Mouse (Mus musculus): ENCODE measurements around the gene Traf7.
A peak's percentile ranks its signal among the peaks of the same experiment; 100 is the strongest.

The Traf7 gene

DNA sequence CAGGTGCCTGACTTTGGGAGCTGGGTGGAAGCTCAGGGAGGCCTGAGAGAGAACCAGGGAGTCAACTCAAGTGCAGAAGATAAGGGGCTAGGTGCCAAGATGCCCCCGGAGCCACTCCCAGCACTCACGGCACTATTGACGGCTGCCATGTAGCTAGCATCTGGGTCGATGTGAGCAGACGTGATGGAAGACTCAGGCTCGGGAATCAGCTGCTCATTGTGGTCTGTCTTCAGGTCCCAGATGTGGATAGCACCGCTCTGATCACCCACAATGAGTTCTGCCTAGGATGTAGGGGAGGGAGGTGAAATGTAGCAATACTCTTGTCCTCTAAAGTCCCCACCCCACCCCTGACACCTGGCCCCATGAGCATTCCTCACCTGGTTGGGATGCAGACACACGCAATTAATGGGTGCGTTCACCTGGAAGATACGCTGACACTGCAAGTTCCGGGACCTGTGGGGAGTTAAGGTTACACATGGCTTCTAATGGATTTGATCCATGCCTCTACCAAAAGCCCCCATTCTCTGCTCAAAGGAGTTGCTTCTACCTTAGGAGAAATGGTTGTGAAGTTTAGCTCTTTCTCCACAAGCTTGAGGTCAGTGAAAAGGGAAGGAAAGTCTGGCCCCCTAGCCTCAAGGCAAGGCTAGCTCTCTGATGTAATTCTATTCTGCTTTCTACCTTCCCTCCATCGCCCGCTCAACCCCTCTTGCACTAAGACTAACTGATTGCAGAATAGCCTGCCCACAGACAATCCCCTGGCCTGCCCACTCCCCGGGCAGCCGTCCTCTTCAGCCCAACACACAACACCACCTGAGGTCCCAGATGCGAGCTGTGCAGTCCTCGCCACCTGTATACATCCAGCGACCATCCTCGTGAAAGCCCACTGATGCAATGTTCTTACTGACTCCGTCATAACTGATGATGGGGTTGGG is 50.4 kb downstream of the Traf7 start:
- no peak for DNase-seq (ENCODE audit: low spot score)

GRCm38 (mm10) chr17:24476022-24476776 is 51.5 kb downstream of the Traf7 start:
- no peak for DNase-seq (ENCODE audit: low spot score)

GRCm38 (mm10) chr17:24475586-24475985 is 52.2 kb downstream of the Traf7 start:
- no peak for DNase-seq (ENCODE audit: low spot score)

DNA sequence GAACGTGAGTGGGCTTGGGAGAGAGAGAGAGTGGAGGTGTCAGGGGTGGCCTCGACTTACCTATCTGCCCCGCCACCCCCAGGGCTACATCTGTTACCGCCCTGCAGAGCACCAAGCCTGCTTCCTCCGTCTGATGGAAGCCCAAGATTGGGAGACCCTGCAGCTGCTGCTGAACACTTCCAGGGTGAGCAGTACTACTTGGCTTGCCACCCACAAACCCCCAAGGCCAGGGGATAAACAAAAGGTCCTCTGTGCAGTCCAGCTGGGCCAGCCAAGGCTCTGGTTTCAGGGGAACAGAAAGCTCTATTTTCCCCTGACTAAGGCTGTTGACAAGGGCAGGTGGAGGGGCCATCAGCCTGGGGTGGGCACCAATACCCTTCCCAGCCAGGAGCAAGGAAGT is 53.2 kb downstream of the Traf7 start:
- DNase-seq (ENCODE audit: low spot score): peak; percentile 41

- no peak for DNase-seq (ENCODE audit: low spot score)
These were observed 54.0 kb downstream of the Traf7 start, which contains the start of gene Bricd5 for GRCm38 (mm10) chr17:24473612-24474275. Gene Bricd5, plus strand, starts transcription at chr17:24473884.

GRCm38 (mm10) chr17:24472512-24472911 is 55.2 kb downstream of the Traf7 start:
- DNase-seq (ENCODE audit: low spot score): peak; percentile 64

GRCm38 (mm10) chr17:24470701-24471527 is 56.8 kb downstream of the Traf7 start:
- no peak for DNase-seq (ENCODE audit: low spot score)

DNA sequence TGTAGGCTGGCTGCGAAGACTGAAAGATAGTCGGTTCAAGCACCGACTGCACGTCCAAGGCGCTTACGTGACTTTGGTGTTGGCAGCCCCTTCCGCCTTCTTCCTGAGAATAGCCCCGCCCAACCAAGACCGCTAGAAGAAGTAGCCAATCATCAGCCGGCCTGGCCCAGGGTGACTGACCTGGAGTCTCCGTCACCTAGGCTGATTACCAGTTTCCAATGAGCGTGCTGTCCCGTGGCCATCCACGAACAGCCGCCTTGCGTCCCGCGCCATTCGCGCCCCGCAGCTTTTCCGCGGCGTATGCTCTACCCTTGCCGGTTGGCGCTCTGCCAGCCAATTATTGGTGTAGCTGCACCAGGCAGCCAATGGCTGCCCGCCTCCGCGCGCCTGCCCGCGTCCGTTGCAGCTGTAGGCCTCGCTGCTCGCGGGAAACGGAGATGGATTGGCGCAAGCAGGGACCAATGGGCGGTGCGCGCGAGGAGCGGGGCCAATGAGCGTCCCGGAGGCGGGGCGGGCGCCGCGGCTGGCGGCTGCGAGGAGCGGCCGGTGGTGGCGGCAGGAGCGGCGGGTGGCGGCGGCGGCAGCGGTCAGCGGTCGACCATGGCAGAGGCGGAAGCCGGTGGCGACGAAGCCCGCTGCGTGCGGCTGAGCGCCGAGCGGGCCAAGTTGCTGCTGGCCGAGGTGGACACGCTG is 57.7 kb downstream of the Traf7 start, which contains the start of the genes E4f1 and Pgp:
Gene E4f1, minus strand, starts transcription at position 404 of the 693 bp plus-strand sequence.
Gene Pgp, plus strand, starts transcription at position 483 of the 693 bp plus-strand sequence.
- DNase-seq (ENCODE audit: low spot score): peak; percentile 98

- DNase-seq (ENCODE audit: low spot score): no peak
These were observed 58.3 kb downstream of the Traf7 start for GRCm38 (mm10) chr17:24469336-24469909.

- DNase-seq (ENCODE audit: low spot score): no peak
These were observed 59.0 kb downstream of the Traf7 start for GRCm38 (mm10) chr17:24468636-24469246.

GRCm38 (mm10) chr17:24463374-24464133 is 64.2 kb downstream of the Traf7 start:
- no peak for DNase-seq (ENCODE audit: low spot score)

GRCm38 (mm10) chr17:24462932-24463331 is 64.8 kb downstream of the Traf7 start:
- no peak for DNase-seq (ENCODE audit: low spot score)

DNA sequence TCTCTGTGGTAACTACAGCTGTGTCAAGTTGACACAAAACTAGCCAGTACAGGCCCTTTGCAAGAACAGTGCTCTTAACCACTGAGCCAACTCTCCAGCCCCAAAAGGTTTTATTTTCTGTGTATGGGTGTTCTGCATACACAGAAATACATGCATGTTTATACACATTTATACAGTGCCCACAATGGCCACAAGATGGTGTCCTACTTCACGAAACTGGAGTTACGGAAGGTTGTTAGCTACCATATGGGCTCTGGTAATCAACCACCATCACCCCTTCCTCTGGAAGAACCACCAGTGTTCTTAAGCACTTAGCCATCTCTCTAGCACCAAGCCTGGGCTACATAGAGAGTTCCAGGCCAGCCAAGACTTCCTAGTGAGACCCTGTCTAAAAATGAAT is 66.2 kb downstream of the Traf7 start:
- DNase-seq (ENCODE audit: low spot score): no peak
